Mouse (Mus musculus) MEL (cell line): ENCODE measurements around the gene Cdyl. TPM values are rescaled to one million over a fixed set of nuclear protein-coding genes. Genes with fewer than 3 reads are reported as not detected.

ENCODE experiments used
- DNase-seq: peaks from one replicate; pipeline ENCODE4 v3.0.0; 2011; ENCODE audit warnings: low read depth, low spot score
- H3K27ac ChIP-seq: 2 replicates; pipeline ENCODE4 v1.5.1; 2012; ENCODE audit warnings: low read depth, mild to moderate bottlenecking, control low read depth, low read length, moderate library complexity; ENCODE audit not compliant: control insufficient read depth
- H3K27me3 ChIP-seq, 2 experiments: fragments of 150-350 bp in 1 of 2; sonication (generic) in 1 of 2; 2 replicates each; pipeline ENCODE4 v1.6.1; 2012; ENCODE audit warnings: low read length in 2 of 2, mild to moderate bottlenecking in 2 of 2, improper control_type of control experiment in 1 of 2, moderate library complexity in 1 of 2; ENCODE audit not compliant: insufficient read depth in 2 of 2, control insufficient read depth in 1 of 2
- H3K36me3 ChIP-seq, 2 experiments: 2 replicates each; pipeline ENCODE4 v1.6.1; 2012 to 2014; ENCODE audit warnings: low read length in 2 of 2, improper control_type of control experiment in 1 of 2, inconsistent platforms in 1 of 2, mild to moderate bottlenecking in 1 of 2; ENCODE audit not compliant: insufficient read depth in 2 of 2, control insufficient read depth in 1 of 2
- H3K4me1 ChIP-seq, 2 experiments: fragments of 150-350 bp in 1 of 2; sonication (generic) in 1 of 2; 2 replicates each; pipeline ENCODE4 v1.6.1; 2012; ENCODE audit warnings: low read length in 2 of 2, improper control_type of control experiment in 1 of 2, mild to moderate bottlenecking in 1 of 2; ENCODE audit not compliant: insufficient read depth in 2 of 2, control insufficient read depth in 1 of 2
- H3K4me3 ChIP-seq, 2 experiments: fragments of 150-350 bp in 1 of 2; sonication (generic) in 1 of 2; 2 replicates each; pipeline ENCODE4 v1.5.1; 2012; ENCODE audit warnings: low read depth in 2 of 2, low read length in 2 of 2, mild to moderate bottlenecking in 2 of 2, moderate library complexity in 2 of 2, control low read depth in 1 of 2, improper control_type of control experiment in 1 of 2; ENCODE audit not compliant: control insufficient read depth in 1 of 2, insufficient read depth in 1 of 2
- H3K79me2 ChIP-seq: 2 replicates; pipeline ENCODE4 v1.6.1; 2012; ENCODE audit warnings: mild to moderate bottlenecking, low read length, moderate library complexity; ENCODE audit not compliant: control insufficient read depth, poor library complexity, insufficient read depth
- H3K9ac ChIP-seq: 2 replicates; pipeline ENCODE4 v1.6.1; 2012; ENCODE audit warnings: low read depth, mild to moderate bottlenecking, control low read depth, low read length, moderate library complexity; ENCODE audit not compliant: control insufficient read depth, poor library complexity, severe bottlenecking
- H3K9me3 ChIP-seq: fragments of 150-350 bp; sonication (generic); replicated peaks from 2 replicates; pipeline ENCODE4 v1.6.1; 2012; ENCODE audit warnings: mild to moderate bottlenecking, low read length, improper control_type of control experiment, moderate library complexity; ENCODE audit not compliant: insufficient read depth
- CHD1 ChIP-seq: IDR thresholded peaks from 2 replicates; pipeline ENCODE4 v1.6.1; 2012; ENCODE audit warnings: low read depth, mild to moderate bottlenecking, inconsistent platforms, low read length, improper control_type of control experiment
- CHD2 ChIP-seq: IDR thresholded peaks from 2 replicates; pipeline ENCODE4 v1.6.1; 2011; ENCODE audit warnings: low read length, improper control_type of control experiment
- CTCF ChIP-seq, 3 experiments: IDR thresholded peaks in 2 of 3; conservative IDR thresholded peaks in 1 of 3; 2 replicates each; pipeline ENCODE4 v1.5.1; 2011 to 2012; ENCODE audit warnings: low read length in 3 of 3, low read depth in 2 of 3, mild to moderate bottlenecking in 2 of 3, improper control_type of control experiment in 1 of 3, inconsistent platforms in 1 of 3, mixed read lengths in 1 of 3, moderate library complexity in 1 of 3; ENCODE audit not compliant: control insufficient read depth in 1 of 3, insufficient read depth in 1 of 3, poor library complexity in 1 of 3, severe bottlenecking in 1 of 3
- E2F4 ChIP-seq: IDR thresholded peaks from 2 replicates; pipeline ENCODE4 v1.6.1; 2011; ENCODE audit warnings: low read depth, low read length, improper control_type of control experiment, borderline replicate concordance
- ELF1 ChIP-seq: IDR thresholded peaks from 2 replicates; pipeline ENCODE4 v1.6.1; 2014; ENCODE audit warnings: low read depth, mild to moderate bottlenecking, inconsistent platforms, low read length, improper control_type of control experiment, moderate library complexity
- EP300 ChIP-seq, 2 experiments: IDR thresholded peaks; 2 replicates each; pipeline ENCODE4 v1.6.1; 2011; ENCODE audit warnings: improper control_type of control experiment in 2 of 2, low read length in 2 of 2, low read depth in 1 of 2, mild to moderate bottlenecking in 1 of 2
- ETS1 ChIP-seq: IDR thresholded peaks from 2 replicates; pipeline ENCODE4 v1.6.1; 2012; ENCODE audit warnings: low read depth, mild to moderate bottlenecking, inconsistent platforms, low read length, improper control_type of control experiment, moderate library complexity
- GABPA ChIP-seq: IDR thresholded peaks from 2 replicates; pipeline ENCODE4 v1.6.1; 2012; ENCODE audit warnings: low read depth, mild to moderate bottlenecking, inconsistent platforms, low read length, improper control_type of control experiment, moderate library complexity
- GATA1 ChIP-seq: IDR thresholded peaks from 2 replicates; pipeline ENCODE4 v1.6.1; 2011; ENCODE audit warnings: low read depth, low read length, improper control_type of control experiment
- MEF2A ChIP-seq: IDR thresholded peaks from 2 replicates; pipeline ENCODE4 v1.6.1; 2014; ENCODE audit warnings: low read depth, mild to moderate bottlenecking, inconsistent platforms, low read length, improper control_type of control experiment; ENCODE audit not compliant: poor library complexity, insufficient replicate concordance, severe bottlenecking; ENCODE audit errors: extremely low read depth
- MYB ChIP-seq: IDR thresholded peaks from 2 replicates; pipeline ENCODE4 v1.6.1; 2011; ENCODE audit warnings: mild to moderate bottlenecking, low read depth, low read length, improper control_type of control experiment
- NRF1 ChIP-seq: IDR thresholded peaks from 2 replicates; pipeline ENCODE4 v1.6.1; 2014; ENCODE audit warnings: low read depth, mild to moderate bottlenecking, inconsistent platforms, low read length, improper control_type of control experiment, moderate library complexity; ENCODE audit not compliant: poor library complexity, insufficient read depth, severe bottlenecking
- POLR2A ChIP-seq, 2 experiments: IDR thresholded peaks; 2 replicates each; pipeline ENCODE4 v1.6.1; 2011 to 2012; ENCODE audit warnings: low read length in 2 of 2, mild to moderate bottlenecking in 2 of 2, control low read depth in 1 of 2, improper control_type of control experiment in 1 of 2, low read depth in 1 of 2, moderate library complexity in 1 of 2; ENCODE audit not compliant: control insufficient read depth in 1 of 2, insufficient read depth in 1 of 2, poor library complexity in 1 of 2
- POLR2AphosphoS5 ChIP-seq: IDR thresholded peaks from 2 replicates; pipeline ENCODE4 v1.6.1; 2012; ENCODE audit warnings: low read depth, borderline replicate concordance, mild to moderate bottlenecking, inconsistent platforms, low read length, moderate library complexity, mixed read lengths
- RAD21 ChIP-seq: IDR thresholded peaks from 2 replicates; pipeline ENCODE4 v1.6.1; 2011; ENCODE audit warnings: mild to moderate bottlenecking, low read depth, low read length, improper control_type of control experiment
- SIN3A ChIP-seq: IDR thresholded peaks from 2 replicates; pipeline ENCODE4 v1.6.1; 2012; ENCODE audit warnings: low read length, improper control_type of control experiment, inconsistent platforms
- TAL1 ChIP-seq: IDR thresholded peaks from 2 replicates; pipeline ENCODE4 v1.6.1; 2012; ENCODE audit warnings: mild to moderate bottlenecking, inconsistent platforms, low read length, moderate library complexity, mixed read lengths
- TBP ChIP-seq: IDR thresholded peaks from 2 replicates; pipeline ENCODE4 v1.8.0; 2011; ENCODE audit warnings: low read depth, low read length, improper control_type of control experiment
- UBTF ChIP-seq: IDR thresholded peaks from 2 replicates; pipeline ENCODE4 v1.6.1; 2012; ENCODE audit warnings: low read depth, mild to moderate bottlenecking, inconsistent platforms, low read length, improper control_type of control experiment, moderate library complexity, borderline replicate concordance; ENCODE audit not compliant: insufficient read depth
- USF1 ChIP-seq: IDR thresholded peaks from 2 replicates; pipeline ENCODE4 v1.6.1; 2014; ENCODE audit warnings: low read depth, mild to moderate bottlenecking, inconsistent platforms, low read length, improper control_type of control experiment, moderate library complexity
- USF2 ChIP-seq, 2 experiments: IDR thresholded peaks; 2 replicates each; pipeline ENCODE4 v1.6.1; 2011 to 2012; ENCODE audit warnings: improper control_type of control experiment in 2 of 2, low read length in 2 of 2, borderline replicate concordance in 1 of 2, inconsistent platforms in 1 of 2, low read depth in 1 of 2, mild to moderate bottlenecking in 1 of 2; ENCODE audit not compliant: insufficient read depth in 1 of 2
- ZKSCAN1 ChIP-seq: IDR thresholded peaks from 2 replicates; pipeline ENCODE4 v1.6.1; 2012; ENCODE audit warnings: low read depth, mild to moderate bottlenecking, inconsistent platforms, low read length, improper control_type of control experiment, moderate library complexity
- ZMIZ1 ChIP-seq: IDR thresholded peaks from 2 replicates; pipeline ENCODE4 v1.6.1; 2012; ENCODE audit warnings: low read depth, mild to moderate bottlenecking, inconsistent platforms, low read length, improper control_type of control experiment, moderate library complexity
- ZNF384 ChIP-seq: IDR thresholded peaks from 2 replicates; pipeline ENCODE4 v1.6.1; 2012; ENCODE audit warnings: low read depth, mild to moderate bottlenecking, inconsistent platforms, low read length, improper control_type of control experiment
- polyA plus RNA-seq, 2 experiments: library from polyadenylated mRNA; stranded (reverse) in 1 of 2; unstranded in 1 of 2; fragments of >175 nt in 1 of 2; fragments of >200 nt in 1 of 2; gene quantifications; 2 replicates each; pipeline versions ENCODE4 v1.2.1 to v1.2.4; 2012; ENCODE audit warnings: low replicate concordance in 2 of 2, low read depth in 1 of 2; ENCODE audit not compliant: insufficient read length in 2 of 2, insufficient read depth in 1 of 2, missing spikeins in 1 of 2
- total RNA-seq: library from RNA; depleted of rRNA; stranded (reverse); fragments of 300-350 nt; gene quantifications from 2 replicates; pipeline ENCODE4 v1.2.3, GENCODE M21; 2012

The Cdyl gene
- total and polyA plus RNA-seq, 3 experiments = 8.9 to 32.2 TPM; not detected in 1

GRCm38 (mm10) chr13:35717658-35718057 lies 58.0 kb downstream of the Cdyl start:
- Histone ChIP-seq H3K36me3 (no peaks in the 10 kb centered on the region), H3K27me3 (no peaks in the 10 kb centered on the region), H3K4me1 (no peaks in the 10 kb centered on the region), H3K9me3 (no peaks in the 10 kb centered on the region), H3K9ac (no peak overlapping the region), H3K27ac (no peak overlapping the region)
- no peak for TF ChIP-seq E2F4
- TF ChIP-seq EP300 (IDR thresholded peaks at IDR 0.05; ENCODE audit: low read depth in 1 of 2, low read length in 2 of 2) = no peak
- no peak for TF ChIP-seq POLR2A (IDR thresholded peaks at IDR 0.05; ENCODE audit: control insufficient read depth in 1 of 2, insufficient read depth in 1 of 2, low read depth in 1 of 2, low read length in 2 of 2, poor library complexity in 1 of 2)
- no peak for TF ChIP-seq ETS1
- no peak for TF ChIP-seq GATA1
- no peak for TF ChIP-seq RAD21
- TF ChIP-seq TAL1 = no peak
- no peak for TF ChIP-seq ELF1
- TF ChIP-seq SIN3A = no peak
- no peak for TF ChIP-seq ZNF384
- TF ChIP-seq TBP = no peak
- TF ChIP-seq MYB = no peak
- TF ChIP-seq, all 39 proteins: peak for 0
- no peaks in the 10 kb centered on the region for H3K79me2 ChIP-seq
- no peak overlapping the region for H3K4me3 ChIP-seq
- no peak for DNase-seq

GRCm38 (mm10) chr13:35719581-35719980 lies 59.9 kb downstream of the Cdyl start:
- no peaks in the 10 kb centered on the region for H3K27me3 ChIP-seq

GRCm38 (mm10) chr13:35723073-35723472 lies 63.4 kb downstream of the Cdyl start:
- DNase-seq = no peak
- no peaks in the 10 kb centered on the region for H3K79me2 ChIP-seq
- H3K4me3 ChIP-seq = no peak overlapping the region

More at GRCm38 (mm10) chr13:35719581-35719980, 59.9 kb downstream of the Cdyl start:
- Histone ChIP-seq H3K9me3 (no peaks in the 10 kb centered on the region), H3K79me2 (no peaks in the 10 kb centered on the region), H3K36me3 (no peaks in the 10 kb centered on the region), H3K9ac (no peak overlapping the region), H3K27ac (no peak overlapping the region), H3K4me3 (no peak overlapping the region), H3K4me1 (no peaks in the 10 kb centered on the region)
- DNase-seq = no peak
- TF ChIP-seq USF1 = no peak
- TF ChIP-seq CTCF (IDR thresholded peaks at IDR 0.05 in 2 of 3, conservative IDR thresholded peaks at IDR 0.05 in 1 of 3; ENCODE audit: control insufficient read depth in 1 of 3, insufficient read depth in 1 of 3, low read depth in 2 of 3, low read length in 3 of 3, poor library complexity in 1 of 3, severe bottlenecking in 1 of 3) = no peak
- no peak for TF ChIP-seq ELF1
- no peak for TF ChIP-seq ZKSCAN1
- no peak for TF ChIP-seq POLR2AphosphoS5
- TF ChIP-seq GABPA = no peak
- TF ChIP-seq RAD21 = no peak
- TF ChIP-seq UBTF = no peak
- TF ChIP-seq ETS1 = no peak

More at GRCm38 (mm10) chr13:35723073-35723472, 63.4 kb downstream of the Cdyl start:
- TF ChIP-seq GABPA = no peak
- no peak for TF ChIP-seq ZNF384
- no peak for TF ChIP-seq E2F4
- no peak for TF ChIP-seq CHD1
- no peak for TF ChIP-seq TAL1
- no peak for TF ChIP-seq POLR2A (IDR thresholded peaks at IDR 0.05; ENCODE audit: control insufficient read depth in 1 of 2, insufficient read depth in 1 of 2, low read depth in 1 of 2, low read length in 2 of 2, poor library complexity in 1 of 2)
- no peak for TF ChIP-seq TBP
- TF ChIP-seq ZMIZ1 = no peak
- TF ChIP-seq NRF1 = no peak
- TF ChIP-seq USF2 (IDR thresholded peaks at IDR 0.05; ENCODE audit: borderline replicate concordance in 1 of 2, insufficient read depth in 1 of 2, low read depth in 1 of 2, low read length in 2 of 2) = no peak
- TF ChIP-seq CHD2 = no peak
- no peak for TF ChIP-seq ZKSCAN1
- no peak for TF ChIP-seq UBTF
- no peak for TF ChIP-seq MEF2A
- Histone ChIP-seq H3K36me3 (no peaks in the 10 kb centered on the region), H3K9ac (no peak overlapping the region), H3K9me3 (no peaks in the 10 kb centered on the region), H3K4me1 (no peaks in the 10 kb centered on the region), H3K27ac (no peak overlapping the region), H3K27me3 (no peaks in the 10 kb centered on the region)
